Mouse (Mus musculus) cerebellum, adult 2 months (tissue): ENCODE data around the gene Tmem29.

Source experiments
- CTCF ChIP-seq: fragments of 200-500 bp; IDR thresholded peaks from 2 replicates; pipeline ENCODE4 v1.5.1; 2011; ENCODE audit warnings: low read depth, mild to moderate bottlenecking, control low read depth, low read length, moderate library complexity, borderline replicate concordance; ENCODE audit not compliant: insufficient read depth
- POLR2A ChIP-seq: fragments of 200-500 bp; IDR thresholded peaks from 2 replicates; pipeline ENCODE4 v1.6.1; 2011; ENCODE audit warnings: low read length, control low read depth, borderline replicate concordance; ENCODE audit not compliant: insufficient read depth

DNA sequence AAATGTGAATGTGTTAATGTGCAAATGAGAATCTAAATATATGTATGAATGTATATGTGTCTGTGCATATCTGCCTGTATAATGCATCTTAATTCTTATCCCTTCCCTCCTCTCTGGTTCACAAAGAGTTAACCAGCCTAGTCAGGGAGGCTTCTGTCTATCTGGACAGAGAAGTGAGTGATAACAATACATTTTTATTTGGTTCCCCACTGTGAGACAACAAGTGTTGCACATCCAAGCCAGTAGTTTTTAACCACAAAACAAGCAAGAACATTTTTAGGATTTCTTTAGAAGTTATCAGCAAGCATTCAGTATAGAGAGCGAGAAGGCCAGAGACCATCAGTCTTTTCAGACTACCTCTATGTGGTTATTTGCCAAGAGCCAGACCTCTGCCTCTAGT lies 12.5 kb upstream of the Tmem29 start:
- TF ChIP-seq CTCF (no peak), POLR2A (no peak)
